ENCODE assay signal across 8 mouse cellular contexts in the genomic region with DNA sequence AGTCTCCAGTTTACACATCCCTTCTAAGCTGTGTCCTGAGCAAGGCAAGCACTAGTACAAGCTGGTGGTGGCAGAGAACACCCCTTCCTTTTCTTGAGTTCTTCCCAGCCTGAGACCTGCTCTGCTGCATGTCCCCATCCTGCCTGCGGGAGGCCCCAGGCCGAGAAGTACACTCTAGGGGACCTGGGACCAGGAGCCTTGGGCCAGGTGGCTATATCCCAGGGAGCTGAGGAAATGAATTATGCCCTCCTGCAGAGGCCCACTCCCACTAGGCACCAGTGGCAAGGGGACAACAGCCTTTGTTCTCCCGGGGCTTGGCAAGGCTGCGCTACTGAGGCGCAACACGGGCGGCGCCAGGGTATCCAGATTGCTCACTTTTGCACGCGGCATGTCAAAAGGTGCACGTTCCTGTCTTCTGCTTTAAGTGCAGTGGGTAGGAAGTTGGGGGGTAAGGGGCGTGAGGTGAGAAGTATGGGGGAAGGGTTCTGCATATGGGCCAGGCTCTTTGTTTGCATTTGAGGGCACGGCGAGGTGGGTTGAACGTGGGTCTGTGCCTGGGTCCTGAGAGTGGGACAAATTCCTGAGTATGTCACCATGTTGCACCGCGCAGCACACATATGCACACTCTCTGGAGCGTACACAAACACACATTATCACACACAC. TPM values are rescaled to one million over a fixed set of nuclear protein-coding genes. Genes with fewer than 3 reads are reported as not detected.
DNase-seq lines count a peak whose midpoint lies in the region; ATAC-seq lines count a peak whose summit lies in the region.
"Had no signal": no experiment of that assay in that cellular context is flagged by ENCODE, and none has a peak within 500 bp of the region (broad histone marks: within the 10 kb centered on the region; RNA-seq: fewer than 3 reads in every experiment).

No protein-coding gene starts in this region.

- no peak overlapping the region for H3K4me3 ChIP-seq in lung, embryonic 16.5 days (ENCODE audit: low read length)
- H3K4me3 ChIP-seq in limb, embryonic 10.5 days = peak overlapping the region; percentile 56

- H3K4me2 ChIP-seq in lung, embryonic 16.5 days (ENCODE audit: low read depth, low read length) = peak overlapping the region; percentile 75

- no peak for DNase-seq in lung, postnatal 25 days (ENCODE audit: low spot score)
- DNase-seq in cerebellum, adult 9-11 months = peak; percentile 44
- DNase-seq in limb, embryonic 10.5 days (ENCODE audit: low spot score) = peak; percentile 40
- peak; percentile 6 to 13 for DNase-seq in right cerebral cortex, adult 2 months (ENCODE audit: low spot score in 2 of 2)
- no peak for DNase-seq in spleen, postnatal 4 days (ENCODE audit: low spot score in 2 of 2)

- H3K27ac ChIP-seq in lung, embryonic 16.5 days (ENCODE audit: low read length) = no peak overlapping the region
- no peak overlapping the region for H3K27ac ChIP-seq in limb, embryonic 10.5 days
- H3K27ac ChIP-seq: macrophage had no signal

- H3K36me3 ChIP-seq in lung, embryonic 16.5 days (ENCODE audit: control insufficient read depth, insufficient read depth, low read length) = no peaks in the 10 kb centered on the region
- no peaks in the 10 kb centered on the region for H3K36me3 ChIP-seq in limb, embryonic 10.5 days

- peaks cover 9% of the 10 kb centered on the region for H3K27me3 ChIP-seq in lung, embryonic 16.5 days (ENCODE audit: control insufficient read depth, insufficient read depth, low read depth, low read length)
- peaks cover 61% of the 10 kb centered on the region for H3K27me3 ChIP-seq in limb, embryonic 10.5 days (ENCODE audit: low read depth, poor library complexity, severe bottlenecking)

- H3K9me3 ChIP-seq in lung, embryonic 16.5 days (ENCODE audit: control insufficient read depth, low read length) = no peaks in the 10 kb centered on the region
- no peaks in the 10 kb centered on the region for H3K9me3 ChIP-seq in limb, embryonic 10.5 days (replicated peaks)

- H3K9ac ChIP-seq in lung, embryonic 16.5 days (ENCODE audit: low read length) = no peak overlapping the region

- H3K4me1 ChIP-seq in lung, embryonic 16.5 days (replicated peaks; ENCODE audit: control insufficient read depth, insufficient read depth, low read length) = no peaks in the 10 kb centered on the region
- peaks cover 6% of the 10 kb centered on the region; the same call in 1 of the 2 replicates for H3K4me1 ChIP-seq in limb, embryonic 10.5 days

- WGBS in lung, embryonic 16.5 days = 20% methylated on average over 18 of the region's 18 CpGs
- WGBS in limb, embryonic 10.5 days = 23% methylated on average over 18 of the region's 18 CpGs

- no peak for ATAC-seq in lung, embryonic 16.5 days (ENCODE audit: low read depth)
- peak; percentile 40 for ATAC-seq in granulocyte monocyte progenitor cell, adult 5-6 weeks (replicated peaks; ENCODE audit: poor library complexity, severe bottlenecking)

RNA-seq across cellular contexts. Expression of gene Fgf13, which starts 1.7 kb away (rescaled TPM):
- polyA plus RNA-seq in lung, embryonic 16.5 days (2015; fragmentation: Nextera tagmentation; extraction: Ambion mirVana) = 4.6 and 5.0 TPM in 2 replicates
- total RNA-seq in granulocyte monocyte progenitor cell, adult 5-6 weeks (2014; fragmentation: Nextera tagmentation) = not detected in 2 replicates
- total RNA-seq in granulocyte monocyte progenitor cell, adult 5-6 weeks (2017) = 1.2 TPM in 1 of 2 replicates, not detected in the other
- 4.5 and 9.1 TPM in 2 replicates for polyA plus RNA-seq in limb, embryonic 10.5 days (2016; fragmentation: Nextera tagmentation; extraction: Ambion mirVana)

Comparison
In these comparisons a context has a peak if more than half of its experiments do, and no peak if none do; other contexts are left out.
1. DNase-seq: peak in cerebellum, adult 9-11 months (single experiment), limb, embryonic 10.5 days (single experiment) and right cerebral cortex, adult 2 months (2 of 2); none in lung, postnatal 25 days (single experiment) and spleen, postnatal 4 days (0 of 2).